Mouse (Mus musculus): Measurements from ENCODE around the gene Slc25a25.

DNA sequence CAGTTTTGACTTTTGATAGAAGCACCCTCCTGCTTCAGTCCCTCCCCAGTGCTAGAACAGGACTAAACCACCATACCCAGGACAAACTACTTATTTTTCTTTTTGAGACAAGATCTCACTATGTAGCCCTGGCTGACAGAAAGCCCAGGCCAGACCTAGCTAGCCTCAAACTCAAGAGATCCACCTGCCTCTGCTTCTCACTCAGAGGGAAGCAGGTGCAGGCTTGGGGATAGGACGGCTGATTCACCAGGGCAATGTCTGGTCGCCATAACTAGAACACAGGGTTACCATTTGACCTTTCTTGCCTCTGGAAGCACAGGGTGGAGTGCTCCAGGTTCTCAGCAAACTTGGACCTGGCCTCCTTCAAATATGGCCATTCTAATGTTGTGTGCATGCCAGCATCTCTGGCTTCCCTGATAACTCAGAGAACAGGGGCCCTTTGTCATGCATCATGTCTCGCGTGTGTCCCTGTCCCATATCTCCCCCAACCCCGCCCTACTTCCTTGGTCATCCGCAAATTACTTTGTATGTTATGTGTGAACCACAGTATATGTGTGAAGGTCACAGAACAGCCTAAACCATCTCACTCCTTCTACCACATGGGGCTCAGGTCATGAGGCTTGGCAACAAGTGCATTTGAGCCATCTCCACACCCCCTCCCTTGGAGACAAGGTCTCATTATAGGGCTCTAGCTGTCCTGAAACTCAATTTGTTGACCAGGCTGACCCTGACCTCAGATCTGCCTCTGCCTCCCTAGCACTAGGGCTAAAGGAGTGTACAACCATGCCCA lies 38.3 kb downstream of the Slc25a25 start:
- TF ChIP-seq POLR2A (IDR thresholded peaks at IDR 0.05; ENCODE audit: control insufficient read depth, extremely low read depth, insufficient read depth, low read length, poor library complexity) (no peak), CTCF (IDR thresholded peaks at IDR 0.05; ENCODE audit: borderline replicate concordance, control insufficient read depth, extremely low read depth, insufficient read depth, low read length, poor library complexity) (no peak)
